Mouse (Mus musculus) embryonic facial prominence, embryonic 10.5 days (tissue): ENCODE measurements around the gene Tgds. TPM values are rescaled to one million over a fixed set of nuclear protein-coding genes. Genes with fewer than 3 reads are reported as not detected.

ENCODE experiments used
- DNase-seq: peaks from one replicate; pipeline ENCODE4 v3.0.0-alpha.2; 2017; ENCODE audit warnings: low spot score
- H3K27ac ChIP-seq: fragments of 300-500 bp; sonication (generic); replicated peaks from 2 replicates; pipeline ENCODE4 v1.5.1; 2016; ENCODE audit warnings: mild to moderate bottlenecking
- H3K27me3 ChIP-seq: fragments of 300-500 bp; sonication (generic); replicated peaks from 2 replicates; pipeline ENCODE4 v1.6.1; 2016; ENCODE audit warnings: low read depth, mild to moderate bottlenecking; ENCODE audit not compliant: poor library complexity, severe bottlenecking
- H3K36me3 ChIP-seq: fragments of 300-500 bp; sonication (generic); replicated peaks from 2 replicates; pipeline ENCODE4 v1.6.1; 2016; ENCODE audit warnings: mild to moderate bottlenecking, moderate library complexity
- H3K4me1 ChIP-seq: fragments of 300-500 bp; sonication (generic); 2 replicates; pipeline ENCODE4 v1.6.1; 2016
- H3K4me3 ChIP-seq: fragments of 300-500 bp; sonication (generic); 2 replicates; pipeline ENCODE4 v1.5.1; 2016; ENCODE audit warnings: mild to moderate bottlenecking, moderate library complexity
- H3K9me3 ChIP-seq: fragments of 300-500 bp; sonication (generic); 2 replicates; pipeline ENCODE4 v1.6.1; 2016; ENCODE audit warnings: mild to moderate bottlenecking
- WGBS: fragments of 180-500 bp; shearing (Covaris S2); methylation state at CpG from one replicate; pipeline ENCODE4 v1.1.7; 2016; 5-methylcytosine and 5-hydroxymethylcytosine counted together
- polyA plus RNA-seq: library from polyadenylated mRNA; unstranded; fragments of >200 nt; fragmentation: Nextera tagmentation; extraction: Ambion mirVana; gene quantifications from 2 replicates; pipeline ENCODE4 v1.2.1, GENCODE M21; 2016

Tgds gene
- polyA plus RNA-seq, 1 experiment from 2014 or later, result 32.8 TPM

DNA sequence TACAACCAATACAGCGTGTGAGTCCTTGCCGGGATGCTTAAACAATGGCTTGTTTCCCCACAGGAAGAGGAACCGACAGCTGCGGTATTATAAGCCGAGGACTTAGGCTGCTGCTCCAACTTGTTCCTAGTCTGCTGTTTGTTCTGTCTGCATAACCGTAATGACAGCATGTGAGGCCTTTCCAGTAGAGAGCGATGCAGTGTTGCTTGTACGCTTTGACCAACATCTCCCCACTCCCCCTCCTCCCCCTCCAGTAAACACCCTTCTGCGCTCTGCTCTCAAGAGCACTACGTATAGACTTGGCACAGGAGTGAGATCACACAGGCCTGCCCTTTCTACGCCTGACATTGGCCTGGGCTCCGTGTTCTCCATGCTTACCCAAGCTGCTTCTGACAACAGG is 62.5 kb downstream of the Tgds start:
- Histone ChIP-seq H3K36me3 (no peaks in the 10 kb centered on the region), H3K4me1 (no peaks in the 10 kb centered on the region), H3K4me3 (no peak overlapping the region), H3K27me3 (no peaks in the 10 kb centered on the region), H3K27ac (no peak overlapping the region), H3K9me3 (no peaks in the 10 kb centered on the region)
- DNase-seq, result no peak
- 86% methylated on average over 12 of the region's 12 CpGs for WGBS

- 87% methylated on average over 12 of the region's 12 CpGs for WGBS
- DNase-seq, result no peak
- no peaks in the 10 kb centered on the region for H3K36me3 ChIP-seq
- no peaks in the 10 kb centered on the region for H3K9me3 ChIP-seq
- H3K4me3 ChIP-seq, result no peak overlapping the region
- H3K4me1 ChIP-seq, result no peaks in the 10 kb centered on the region
- H3K27me3 ChIP-seq, result no peaks in the 10 kb centered on the region
- no peak overlapping the region for H3K27ac ChIP-seq
Measured at GRCm38 (mm10) chr14:118069439-118070079, 63.0 kb downstream of the Tgds start.

Other genes with a start within 250 kb of the Tgds start
- 4.3 and 5.7 TPM in 2 replicates for gene Dct, start 80.5 kb downstream of the Tgds start, polyA plus RNA-seq
- 40.9 and 44.6 TPM in 2 replicates for gene Gpr180, start 4.4 kb upstream of the Tgds start, polyA plus RNA-seq
- gene Sox21, start 104.3 kb upstream of the Tgds start, polyA plus RNA-seq, result 2.5 and 3.2 TPM in 2 replicates
- not detected in 2 replicates for gene Gm9376, start 134.2 kb upstream of the Tgds start, polyA plus RNA-seq